Mouse (Mus musculus) spleen, adult 2 months (tissue): ENCODE results near the gene Ercc1. TPM values are rescaled to one million over a fixed set of nuclear protein-coding genes. Genes with fewer than 3 reads are reported as not detected.

Experiments used
- DNase-seq, 2 experiments: peaks; one replicate each; pipeline versions ENCODE4 v3.0.0 to v3.0.0-alpha.2; 2012 to 2021; ENCODE audit warnings: low spot score in 2 of 2, low read depth in 1 of 2
- H3K27ac ChIP-seq: fragments of 200-500 bp; 2 replicates; pipeline ENCODE4 v1.5.1; 2012; ENCODE audit warnings: low read length, inconsistent platforms; ENCODE audit not compliant: insufficient read depth
- H3K27me3 ChIP-seq: fragments of 200-500 bp; 2 replicates; pipeline ENCODE4 v1.6.1; 2012; ENCODE audit warnings: mild to moderate bottlenecking, moderate library complexity, low read length, inconsistent platforms; ENCODE audit not compliant: control insufficient read depth, insufficient read depth
- H3K36me3 ChIP-seq: fragments of 200-500 bp; 2 replicates; pipeline ENCODE4 v1.6.1; 2012; ENCODE audit warnings: mild to moderate bottlenecking, low read length, inconsistent platforms; ENCODE audit not compliant: control insufficient read depth, insufficient read depth
- H3K4me1 ChIP-seq: fragments of 200-500 bp; 2 replicates; pipeline ENCODE4 v1.6.1; 2011; ENCODE audit warnings: inconsistent platforms; ENCODE audit not compliant: control insufficient read depth, insufficient read depth, insufficient read length
- H3K4me3 ChIP-seq: fragments of 200-500 bp; 2 replicates; pipeline ENCODE4 v1.5.1; 2011; ENCODE audit warnings: mild to moderate bottlenecking, inconsistent platforms; ENCODE audit not compliant: insufficient read depth, insufficient read length; ENCODE audit errors: extremely low read depth
- CTCF ChIP-seq: fragments of 200-500 bp; IDR thresholded peaks from 2 replicates; pipeline ENCODE4 v1.5.1; 2011; ENCODE audit warnings: mild to moderate bottlenecking, inconsistent platforms; ENCODE audit not compliant: insufficient read depth, insufficient read length, insufficient replicate concordance; ENCODE audit errors: extremely low read depth
- POLR2A ChIP-seq: fragments of 200-500 bp; IDR thresholded peaks from 2 replicates; pipeline ENCODE4 v1.6.1; 2011; ENCODE audit warnings: low read depth, low read length, inconsistent platforms
- WGBS: fragments of 180-500 bp; shearing (Covaris S2); methylation state at CpG from one replicate; pipeline ENCODE4 v1.1.7; 2018; 5-methylcytosine and 5-hydroxymethylcytosine counted together
- polyA plus RNA-seq: library from polyadenylated mRNA; depleted of rRNA; stranded (reverse); fragments of >200 nt; gene quantifications from 2 replicates; pipeline ENCODE4 v1.2.3, GENCODE M21; 2012

Gene Ercc1
- polyA plus RNA-seq, 1 experiment, result 29.9 TPM

GRCm38 (mm10) chr7:19319458-19319857 lies 25.1 kb upstream of the Ercc1 start:
- H3K4me3 ChIP-seq, result peak overlapping the region; percentile 50
- 55% methylated on average over 9 of the region's 9 CpGs for WGBS
- H3K27ac ChIP-seq, result no peak overlapping the region
- DNase-seq, result no peak
- TF ChIP-seq POLR2A, result no peak
- TF ChIP-seq CTCF, result no peak
- H3K36me3 ChIP-seq, result no peaks in the 10 kb centered on the region
- peaks cover 23% of the 10 kb centered on the region; the same call in 1 of the 2 replicates for H3K4me1 ChIP-seq
- 0 out of 2 replicates have a peak, but pooled peaks cover 1% of the 10 kb centered on the region for H3K27me3 ChIP-seq

- TF ChIP-seq CTCF, result peak; percentile 4; the same call in 1 of the 2 replicates
- no peak for TF ChIP-seq POLR2A
- Histone ChIP-seq H3K4me3 (peak overlapping the region; percentile 50), H3K27ac (no peak overlapping the region), H3K27me3 (no peaks in the 10 kb centered on the region), H3K4me1 (peaks cover 23% of the 10 kb centered on the region; the same call in 1 of the 2 replicates), H3K36me3 (no peaks in the 10 kb centered on the region)
- WGBS, result 1% methylated on average over 39 of the region's 41 CpGs
- DNase-seq, result peak; percentile 92 to 94
Measured at GRCm38 (mm10) chr7:19319906-19320305, 24.7 kb upstream of the Ercc1 start.

DNA sequence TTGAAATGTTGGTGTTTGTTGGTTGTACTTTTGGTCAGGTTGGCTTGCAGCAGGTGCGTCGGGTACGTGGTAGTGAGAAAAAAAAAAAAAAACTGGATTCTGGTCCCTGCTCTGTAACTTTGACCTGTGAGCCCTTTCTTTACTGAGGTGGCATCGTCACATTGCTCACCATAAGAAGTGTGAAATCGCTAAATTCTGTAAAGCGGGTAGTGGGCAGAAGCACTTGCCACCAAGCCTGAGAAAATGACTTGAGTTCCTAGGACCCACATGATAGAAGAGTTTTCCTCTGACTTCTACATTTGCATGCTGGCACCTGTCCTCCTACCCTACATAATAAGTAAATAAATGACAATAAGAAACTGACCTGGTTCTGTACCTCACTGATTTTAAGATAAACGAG lies 23.9 kb upstream of the Ercc1 start:
- H3K36me3 ChIP-seq, result no peaks in the 10 kb centered on the region
- no peak overlapping the region for H3K27ac ChIP-seq
- H3K4me1 ChIP-seq, result peaks cover 28% of the 10 kb centered on the region; the same call in 1 of the 2 replicates
- H3K27me3 ChIP-seq, result no peaks in the 10 kb centered on the region
- no peak for DNase-seq
- WGBS, result 45% methylated on average over 7 of the region's 7 CpGs
- no peak overlapping the region for H3K4me3 ChIP-seq
- TF ChIP-seq CTCF (no peak), POLR2A (no peak)

- Histone ChIP-seq H3K4me3 (no peak overlapping the region), H3K4me1 (peaks cover 36% of the 10 kb centered on the region; the same call in 1 of the 2 replicates), H3K36me3 (no peaks in the 10 kb centered on the region), H3K27ac (no peak overlapping the region), H3K27me3 (peaks cover 1% of the 10 kb centered on the region; the same call in 1 of the 2 replicates)
- 10% methylated on average over 5 of the region's 5 CpGs for WGBS
- DNase-seq, result peak; percentile 51 to 91
- TF ChIP-seq CTCF (no peak), POLR2A (no peak)
Measured at GRCm38 (mm10) chr7:19321464-19321863, 23.1 kb upstream of the Ercc1 start.

GRCm38 (mm10) chr7:19322489-19322888 lies 22.1 kb upstream of the Ercc1 start:
- peaks cover 45% of the 10 kb centered on the region; the same call in 1 of the 2 replicates for H3K4me1 ChIP-seq
- no peak overlapping the region for H3K4me3 ChIP-seq
- peaks cover 2% of the 10 kb centered on the region; the same call in 1 of the 2 replicates for H3K27me3 ChIP-seq
- 60% methylated on average over 9 of the region's 9 CpGs for WGBS
- no peak for DNase-seq
- H3K27ac ChIP-seq, result no peak overlapping the region
- TF ChIP-seq POLR2A, result no peak
- TF ChIP-seq CTCF, result no peak
- no peaks in the 10 kb centered on the region for H3K36me3 ChIP-seq

- H3K27ac ChIP-seq, result no peak overlapping the region
- DNase-seq, result no peak
- H3K27me3 ChIP-seq, result peaks cover 2% of the 10 kb centered on the region; the same call in 1 of the 2 replicates
- H3K4me1 ChIP-seq, result peaks cover 38% of the 10 kb centered on the region; the same call in 1 of the 2 replicates
- H3K36me3 ChIP-seq, result no peaks in the 10 kb centered on the region
- 90% methylated on average over 11 of the region's 11 CpGs for WGBS
- no peak overlapping the region for H3K4me3 ChIP-seq
- TF ChIP-seq POLR2A (no peak), CTCF (no peak)
Measured at GRCm38 (mm10) chr7:19324221-19324620, 20.4 kb upstream of the Ercc1 start.
